Mouse (Mus musculus): ENCODE measurements at regions not wholly inside any gene's neighbourhood (a gene's known extent, or its start where the extent isn't known, plus 50 kb on each side); places are given as distances from the start of the nearest gene placed in this dataset.

DNA sequence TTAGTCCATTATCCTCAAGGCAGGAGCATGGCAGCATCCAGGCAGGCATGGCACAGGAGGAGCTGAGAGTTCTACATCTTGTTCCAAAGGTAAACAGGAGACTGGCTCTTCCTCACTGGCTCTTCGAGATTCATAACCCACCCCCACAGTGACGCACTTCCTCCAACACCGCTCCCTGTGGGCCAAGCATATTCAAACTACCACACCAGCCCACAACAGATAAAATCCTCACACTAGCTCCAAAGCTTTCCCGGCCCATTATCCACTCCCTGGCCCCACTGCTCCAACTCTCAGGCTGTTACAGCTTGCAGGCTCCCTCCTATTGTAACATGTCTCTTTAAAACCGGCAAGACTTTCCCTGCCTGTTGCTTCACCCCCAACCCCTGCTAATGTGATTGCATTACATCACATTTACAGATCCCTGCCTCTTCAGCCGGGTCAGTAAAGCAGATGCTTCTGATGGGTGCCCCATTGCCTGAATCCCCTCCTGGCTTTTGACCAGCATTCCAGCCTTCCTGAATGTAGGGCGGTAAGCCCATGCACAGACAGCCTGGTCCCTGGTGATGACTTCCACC lies 113.0 kb upstream of the Ipo5 start:
- TF ChIP-seq CTCF (conservative IDR thresholded peaks at IDR 0.05; ENCODE audit: low read length) (no peak), POU5F1 (IDR thresholded peaks at IDR 0.05; ENCODE audit: borderline replicate concordance, low read length) (no peak), NANOG (IDR thresholded peaks at IDR 0.05; ENCODE audit: borderline replicate concordance, low read length) (no peak)
